Mouse (Mus musculus) kidney, embryonic 16.5 days (tissue): ENCODE data around the gene Nup107. TPM values are rescaled to one million over a fixed set of nuclear protein-coding genes. Genes with fewer than 3 reads are reported as not detected.

ENCODE experiments used
- ATAC-seq: fragments of 200-750 bp; cut with Nextera tagmentation; 2 replicates; pipeline ENCODE4 v1.8.0; 2017; ENCODE audit warnings: moderate TSS enrichment; ENCODE audit not compliant: low FRiP score, low TSS enrichment
- H3K27ac ChIP-seq: fragments of 300-500 bp; sonication (generic); 2 replicates; pipeline ENCODE4 v1.5.1; 2014; ENCODE audit warnings: low read length
- H3K27me3 ChIP-seq: fragments of 300-500 bp; sonication (generic); 2 replicates; pipeline ENCODE4 v1.6.1; 2014; ENCODE audit warnings: low read length, control low read depth, mixed read lengths; ENCODE audit not compliant: insufficient read depth
- H3K36me3 ChIP-seq: fragments of 300-500 bp; sonication (generic); 2 replicates; pipeline ENCODE4 v1.6.1; 2014; ENCODE audit warnings: low read length, control low read depth, mixed read lengths; ENCODE audit not compliant: insufficient read depth
- H3K4me1 ChIP-seq: fragments of 300-500 bp; sonication (generic); 2 replicates; pipeline ENCODE4 v1.6.1; 2014; ENCODE audit warnings: low read length, control low read depth, mixed read lengths; ENCODE audit not compliant: insufficient read depth
- H3K4me2 ChIP-seq: fragments of 300-500 bp; sonication (generic); replicated peaks from 2 replicates; pipeline ENCODE4 v1.6.1; 2014; ENCODE audit warnings: low read depth, low read length
- H3K4me3 ChIP-seq: fragments of 300-500 bp; sonication (generic); 2 replicates; pipeline ENCODE4 v1.5.1; 2014; ENCODE audit warnings: mild to moderate bottlenecking, low read length
- H3K9ac ChIP-seq: fragments of 300-500 bp; sonication (generic); replicated peaks from 2 replicates; pipeline ENCODE4 v1.6.1; 2014; ENCODE audit warnings: low read length
- H3K9me3 ChIP-seq: fragments of 300-500 bp; sonication (generic); 2 replicates; pipeline ENCODE4 v1.6.1; 2016; ENCODE audit warnings: low read length, control low read depth
- WGBS: fragments of 180-500 bp; shearing (Covaris S2); extraction: QIAGEN DNeasy Blood & Tissue Kit; methylation state at CpG from one replicate; pipeline ENCODE4 v1.1.7; 2014; 5-methylcytosine and 5-hydroxymethylcytosine counted together
- polyA plus RNA-seq: library from polyadenylated mRNA; unstranded; fragments of >200 nt; fragmentation: Nextera tagmentation; extraction: Ambion mirVana; gene quantifications from 2 replicates; pipeline ENCODE4 v1.2.1, GENCODE M21; 2015

Gene Nup107
- polyA plus RNA-seq, 1 experiment from 2014 or later = 64.8 TPM

DNA sequence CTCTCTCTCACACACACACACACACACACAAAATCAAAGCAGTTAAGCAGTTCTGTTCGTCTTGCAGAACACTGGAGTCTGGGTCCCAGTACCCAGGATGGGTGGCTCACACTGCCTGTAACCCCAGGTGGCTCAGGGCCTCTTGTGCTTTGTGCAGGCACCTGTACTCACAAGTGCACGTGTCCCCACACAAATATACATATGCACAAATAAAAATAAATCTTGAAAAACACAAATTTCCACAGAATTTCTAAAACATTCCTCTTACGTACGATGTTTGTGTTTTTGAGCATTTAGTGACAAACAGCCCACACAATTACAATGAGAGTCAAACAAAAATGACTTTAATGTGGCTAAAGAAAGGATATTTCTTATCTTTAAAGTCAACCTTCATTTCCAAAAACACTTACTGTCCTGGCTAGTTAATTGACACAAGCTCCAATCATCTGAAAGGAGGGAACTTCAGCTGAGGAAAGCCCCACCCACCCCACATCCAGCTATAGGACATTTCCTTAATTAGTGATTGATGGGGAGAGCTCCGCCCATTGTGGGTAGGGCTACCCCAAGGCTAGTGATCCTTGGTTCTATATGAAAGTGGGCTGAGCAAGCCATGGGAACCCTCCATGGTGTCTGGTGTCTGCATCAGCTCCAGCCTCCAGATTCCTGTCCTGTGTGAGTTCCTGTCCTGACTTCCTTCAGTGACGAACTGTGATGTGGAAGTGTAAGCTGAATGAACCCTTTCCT lies 16.9 kb downstream of the Nup107 start:
- no peaks in the 10 kb centered on the region for H3K9me3 ChIP-seq
- no peak for ATAC-seq
- no peak overlapping the region for H3K4me3 ChIP-seq
- H3K36me3 ChIP-seq = peaks cover 69% of the 10 kb centered on the region
- H3K27me3 ChIP-seq = no peaks in the 10 kb centered on the region
- H3K27ac ChIP-seq = no peak overlapping the region
- no peak overlapping the region for H3K9ac ChIP-seq
- 85% methylated on average over 6 of the region's 6 CpGs for WGBS
- no peak overlapping the region for H3K4me2 ChIP-seq
- no peaks in the 10 kb centered on the region for H3K4me1 ChIP-seq

DNA sequence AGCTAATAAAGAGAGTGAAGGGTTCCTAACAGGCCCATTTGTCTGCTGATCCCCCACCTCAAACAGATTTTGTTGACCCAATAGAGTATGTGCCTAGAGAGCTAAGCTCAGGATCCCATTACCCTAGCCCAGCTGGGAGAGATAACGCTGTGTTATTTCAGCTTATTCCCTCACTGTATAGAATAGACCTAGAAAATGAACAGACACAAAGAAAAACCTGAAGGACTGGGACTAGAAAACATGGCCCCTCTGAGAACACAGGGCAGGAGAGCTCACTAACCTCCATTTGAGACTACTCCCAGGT lies 17.7 kb downstream of the Nup107 start:
- Histone ChIP-seq H3K36me3 (peaks cover 72% of the 10 kb centered on the region), H3K4me2 (no peak overlapping the region)

DNA sequence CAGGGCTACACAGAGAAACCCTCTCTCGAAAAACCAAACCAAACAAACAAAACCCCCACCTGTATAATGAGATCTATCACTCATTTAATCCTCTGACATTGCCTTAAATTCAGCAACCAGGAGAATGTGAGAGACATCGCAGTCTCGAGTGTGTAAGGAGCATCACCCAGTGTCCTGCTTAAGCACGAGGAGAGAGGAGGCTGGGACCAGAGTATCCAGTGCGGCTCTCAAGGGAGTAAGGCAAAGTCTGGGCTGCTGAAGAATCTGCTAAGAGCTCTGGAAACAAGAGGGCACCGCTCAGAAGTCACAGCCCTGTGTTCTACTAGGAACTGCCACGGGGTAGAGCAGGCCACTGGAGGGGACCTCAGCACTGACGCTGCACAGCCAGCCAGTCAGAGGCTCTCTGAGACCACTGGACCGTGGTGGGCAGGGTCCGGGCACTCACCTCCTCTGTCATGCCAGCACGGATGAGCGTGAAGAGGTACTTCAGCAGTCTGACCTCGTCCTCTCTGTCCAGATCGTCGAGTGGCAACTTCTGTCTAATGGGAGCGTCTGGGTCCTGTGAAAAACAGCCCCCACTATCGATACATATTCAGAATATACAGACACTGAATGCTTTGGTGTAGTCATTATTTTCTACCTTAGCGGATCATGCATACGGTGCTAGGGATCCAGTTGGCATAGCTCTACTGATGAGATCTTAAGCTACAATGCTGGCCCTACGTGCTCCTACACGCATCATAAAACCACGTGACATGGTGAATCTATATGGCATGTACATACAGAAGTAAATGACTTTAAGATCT lies 18.3 kb downstream of the Nup107 start:
- no peak overlapping the region for H3K4me2 ChIP-seq
- H3K4me1 ChIP-seq = no peaks in the 10 kb centered on the region
- 91% methylated on average over 22 of the region's 22 CpGs for WGBS
- H3K27me3 ChIP-seq = no peaks in the 10 kb centered on the region
- peaks cover 74% of the 10 kb centered on the region for H3K36me3 ChIP-seq
- H3K9me3 ChIP-seq = no peaks in the 10 kb centered on the region
- H3K27ac ChIP-seq = no peak overlapping the region
- no peak overlapping the region for H3K4me3 ChIP-seq
- ATAC-seq = no peak
- H3K9ac ChIP-seq = no peak overlapping the region

More for the DNA sequence above, 17.7 kb downstream of the Nup107 start:
- no peak overlapping the region for H3K9ac ChIP-seq
- H3K27ac ChIP-seq = no peak overlapping the region
- H3K4me3 ChIP-seq = no peak overlapping the region
- WGBS = 100% methylated on average over 1 of the region's 1 CpGs
- H3K4me1 ChIP-seq = no peaks in the 10 kb centered on the region
- H3K9me3 ChIP-seq = no peaks in the 10 kb centered on the region
- no peaks in the 10 kb centered on the region for H3K27me3 ChIP-seq
- no peak for ATAC-seq

DNA sequence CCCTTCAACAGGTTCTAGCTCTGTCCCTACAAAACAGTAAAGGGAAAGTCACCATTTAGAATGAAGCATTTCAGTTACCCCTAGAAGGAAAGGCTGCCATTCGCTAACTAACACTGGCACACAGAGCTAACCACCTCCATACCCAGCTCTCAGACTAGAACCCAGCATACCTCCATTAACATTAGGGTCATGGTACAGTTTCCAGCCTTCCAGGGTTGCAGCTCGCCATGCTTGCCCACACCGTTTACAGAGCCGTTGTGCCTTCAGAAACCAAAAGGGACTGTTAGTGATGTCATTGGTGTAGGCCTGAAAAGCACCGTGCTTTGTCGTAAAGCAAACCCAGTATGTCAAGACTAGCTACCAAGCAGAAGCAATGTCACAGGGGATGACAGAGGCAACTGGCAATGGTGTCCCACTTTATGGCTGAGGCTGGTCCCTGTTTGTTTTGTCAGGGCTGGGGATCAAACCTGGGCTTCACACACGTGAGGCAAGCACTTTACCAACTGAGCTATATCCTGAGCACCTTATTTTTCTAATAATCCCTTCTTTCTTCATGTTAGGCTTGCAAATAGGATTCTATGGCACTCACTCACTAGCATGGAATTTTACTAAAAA lies 19.3 kb downstream of the Nup107 start:
- no peak overlapping the region for H3K27ac ChIP-seq
- no peak overlapping the region for H3K4me2 ChIP-seq
- H3K4me3 ChIP-seq = no peak overlapping the region
- ATAC-seq = no peak
- H3K9me3 ChIP-seq = no peaks in the 10 kb centered on the region
- no peaks in the 10 kb centered on the region for H3K4me1 ChIP-seq
- 88% methylated on average over 7 of the region's 7 CpGs for WGBS
- peaks cover 68% of the 10 kb centered on the region for H3K36me3 ChIP-seq
- H3K27me3 ChIP-seq = no peaks in the 10 kb centered on the region
- H3K9ac ChIP-seq = no peak overlapping the region

DNA sequence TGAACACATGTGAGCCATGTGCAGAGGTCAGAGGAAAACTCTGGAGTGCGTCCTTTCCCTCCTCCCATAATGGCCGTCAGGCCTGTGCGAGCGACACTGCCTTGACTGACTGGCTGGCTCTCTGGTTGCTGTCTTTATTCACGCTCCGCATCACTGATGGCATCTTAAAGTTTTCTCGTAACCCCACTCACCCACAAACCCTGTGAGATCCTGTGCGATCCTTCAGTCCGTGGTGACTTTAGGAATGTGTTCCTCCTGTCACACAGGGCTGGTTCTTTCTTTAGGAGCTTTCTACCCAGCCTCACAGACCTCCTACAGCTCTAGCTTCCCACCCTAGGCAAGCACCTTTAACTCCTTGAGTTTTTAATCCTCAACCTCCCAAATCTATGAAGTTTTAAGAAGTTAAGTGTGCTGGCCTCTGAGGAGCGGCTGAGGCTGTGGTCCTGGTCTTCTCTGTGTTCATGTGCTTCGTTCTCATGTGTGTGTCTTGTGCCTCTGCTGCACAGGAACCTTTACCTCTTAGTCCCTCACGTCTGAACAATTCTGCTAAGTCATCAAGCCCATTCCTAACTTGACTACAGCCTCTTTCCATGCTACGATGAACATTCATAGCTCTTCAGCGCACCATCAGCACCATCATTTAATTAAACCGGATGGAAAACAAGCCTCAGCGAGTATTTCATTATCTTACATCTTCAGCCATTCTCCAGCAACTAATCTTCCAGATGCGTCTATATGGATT lies 20.0 kb downstream of the Nup107 start:
- Histone ChIP-seq H3K27me3 (no peaks in the 10 kb centered on the region), H3K36me3 (peaks cover 70% of the 10 kb centered on the region), H3K9me3 (no peaks in the 10 kb centered on the region), H3K9ac (no peak overlapping the region), H3K4me3 (no peak overlapping the region), H3K4me1 (no peaks in the 10 kb centered on the region), H3K4me2 (no peak overlapping the region), H3K27ac (no peak overlapping the region)
- WGBS = 80% methylated on average over 17 of the region's 17 CpGs
- ATAC-seq = no peak

DNA sequence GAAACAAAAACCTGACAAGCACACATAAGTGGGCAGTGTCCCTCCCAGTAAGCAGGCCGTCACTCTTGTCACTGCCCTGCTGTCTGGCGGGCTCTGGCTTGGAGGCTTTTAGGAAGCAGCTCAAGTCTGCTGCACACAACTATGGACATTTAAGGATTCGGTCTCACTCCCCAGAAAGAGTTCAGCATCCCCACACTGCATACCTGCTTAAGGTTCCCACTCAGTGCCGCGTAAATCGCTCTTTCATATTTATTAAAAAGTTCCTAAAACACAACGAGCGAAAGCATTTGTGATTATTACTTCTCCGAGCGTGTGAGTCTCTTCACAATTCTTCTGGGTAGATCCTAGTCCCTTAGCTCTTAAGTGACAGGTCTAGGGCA lies 21.4 kb downstream of the Nup107 start:
- Histone ChIP-seq H3K27me3 (no peaks in the 10 kb centered on the region), H3K27ac (no peak overlapping the region), H3K4me3 (no peak overlapping the region), H3K9me3 (no peaks in the 10 kb centered on the region), H3K4me2 (no peak overlapping the region), H3K36me3 (peaks cover 62% of the 10 kb centered on the region), H3K9ac (no peak overlapping the region), H3K4me1 (no peaks in the 10 kb centered on the region)
- WGBS = 93% methylated on average over 10 of the region's 10 CpGs
- ATAC-seq = no peak

DNA sequence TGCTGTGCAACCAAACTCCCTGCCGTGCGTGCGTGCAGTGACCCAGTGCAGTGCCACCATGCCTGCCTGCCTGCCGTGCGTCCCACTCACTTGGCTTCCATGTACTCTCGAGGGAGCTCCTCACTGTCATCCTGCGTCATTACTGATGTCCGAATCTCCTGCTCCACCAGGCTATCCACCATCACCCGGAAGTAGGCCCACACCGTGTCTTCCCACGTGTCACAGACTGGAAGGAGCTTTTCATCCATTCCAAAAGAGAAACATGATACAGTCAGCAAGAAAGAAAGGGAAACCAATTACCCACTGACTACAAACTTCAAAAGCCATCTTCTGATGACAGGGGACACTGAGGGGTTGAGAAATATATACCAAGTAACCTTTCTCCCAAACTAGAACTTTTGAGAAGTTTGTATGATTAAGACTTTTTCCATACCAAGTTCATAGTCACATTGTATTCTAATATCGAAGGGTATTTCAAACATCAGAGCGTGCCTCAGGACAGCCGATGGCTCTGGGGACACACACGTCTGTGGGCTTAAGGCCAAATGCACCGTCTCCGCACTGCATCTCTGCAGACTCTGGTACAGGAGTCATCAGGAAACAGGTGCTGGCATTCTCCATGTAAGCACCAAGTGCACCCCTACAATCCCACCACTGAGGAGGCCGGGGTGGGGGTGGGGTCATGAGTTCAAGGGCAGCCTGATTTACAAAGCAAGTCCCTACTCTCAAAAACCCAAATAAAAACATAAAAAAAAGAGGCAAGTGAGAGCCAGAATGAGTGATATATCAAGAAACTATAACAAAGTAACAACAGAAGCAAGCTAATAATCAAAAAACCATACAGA lies 22.0 kb downstream of the Nup107 start:
- H3K4me3 ChIP-seq = no peak overlapping the region
- H3K4me1 ChIP-seq = no peaks in the 10 kb centered on the region
- H3K27me3 ChIP-seq = no peaks in the 10 kb centered on the region
- no peak overlapping the region for H3K27ac ChIP-seq
- peaks cover 63% of the 10 kb centered on the region for H3K36me3 ChIP-seq
- no peaks in the 10 kb centered on the region for H3K9me3 ChIP-seq
- ATAC-seq = no peak
- WGBS = 84% methylated on average over 18 of the region's 18 CpGs
- no peak overlapping the region for H3K9ac ChIP-seq
- H3K4me2 ChIP-seq = no peak overlapping the region

DNA sequence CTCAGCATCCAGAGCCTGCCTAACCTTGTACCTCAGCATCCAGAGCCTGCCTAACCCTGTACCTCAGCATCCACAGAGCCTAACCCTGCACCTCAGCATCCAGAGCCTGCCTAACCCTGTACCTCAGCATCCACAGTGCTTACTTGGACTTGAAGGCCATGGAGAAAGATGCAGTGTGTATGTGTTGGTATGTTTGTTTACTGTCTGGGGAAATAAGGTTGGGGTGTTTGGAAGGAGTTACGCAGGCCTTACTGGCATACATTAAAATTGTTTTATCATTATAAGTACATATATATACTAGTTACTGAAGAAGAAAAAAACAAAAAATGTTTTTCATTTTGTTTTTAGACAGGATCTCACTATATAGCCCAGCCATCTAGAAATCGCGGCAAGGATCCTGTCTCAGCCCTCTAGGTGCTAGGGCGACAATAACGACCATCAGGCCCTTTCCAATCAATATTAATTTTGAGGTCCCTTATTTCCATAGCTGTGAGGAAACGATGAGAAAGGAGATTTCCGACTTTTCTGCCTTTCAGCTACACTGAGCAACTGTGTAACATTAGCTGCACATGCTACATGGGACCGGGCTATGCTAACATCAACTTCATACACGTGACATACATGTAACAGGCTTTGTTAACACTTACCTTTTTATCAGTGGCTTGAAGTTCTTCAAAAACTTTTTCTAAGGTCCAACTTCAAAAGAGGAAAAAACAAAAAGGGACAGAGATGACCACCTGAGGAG lies 22.8 kb downstream of the Nup107 start:
- Histone ChIP-seq H3K4me2 (no peak overlapping the region), H3K27me3 (no peaks in the 10 kb centered on the region), H3K4me1 (no peaks in the 10 kb centered on the region), H3K4me3 (no peak overlapping the region), H3K9ac (no peak overlapping the region), H3K36me3 (peaks cover 68% of the 10 kb centered on the region), H3K27ac (no peak overlapping the region), H3K9me3 (no peaks in the 10 kb centered on the region)
- no peak for ATAC-seq
- 93% methylated on average over 9 of the region's 9 CpGs for WGBS

DNA sequence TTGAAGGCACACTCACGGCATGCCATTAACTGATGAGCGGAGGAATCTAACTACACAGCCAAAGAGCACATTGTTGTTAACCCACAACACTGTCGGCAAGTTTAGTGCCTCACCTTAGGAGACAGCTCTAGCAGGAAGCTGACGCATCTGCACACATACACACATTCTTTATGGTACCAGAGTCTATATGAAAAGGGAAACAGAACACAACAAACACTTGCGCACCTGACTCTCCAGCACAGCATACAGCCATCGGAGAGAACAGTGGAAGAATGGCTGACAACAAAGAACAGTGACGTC lies 24.4 kb downstream of the Nup107 start:
- Histone ChIP-seq H3K9me3 (no peaks in the 10 kb centered on the region), H3K4me3 (no peak overlapping the region), H3K4me1 (no peaks in the 10 kb centered on the region), H3K9ac (no peak overlapping the region), H3K27me3 (no peaks in the 10 kb centered on the region), H3K36me3 (peaks cover 65% of the 10 kb centered on the region), H3K4me2 (no peak overlapping the region), H3K27ac (no peak overlapping the region)
- ATAC-seq = no peak
- 85% methylated on average over 7 of the region's 7 CpGs for WGBS
